Mouse (Mus musculus) forebrain, postnatal 0 days (tissue): ENCODE measurements at regions not wholly inside any gene's neighbourhood (a gene's known extent, or its start where the extent isn't known, plus 50 kb on each side); places are given as distances from the start of the nearest gene placed in this dataset.

Source experiments
- ATAC-seq: fragments of 200-750 bp; cut with Nextera tagmentation; 2 replicates; pipeline ENCODE4 v1.8.0; 2017; ENCODE audit warnings: mild to moderate bottlenecking, moderate library complexity
- DNase-seq: peaks from one replicate; pipeline ENCODE4 v3.0.0-alpha.2; 2015
- H3K27ac ChIP-seq: fragments of 300-500 bp; sonication (generic); 2 replicates; pipeline ENCODE4 v1.5.1; 2014; ENCODE audit warnings: low read depth, mild to moderate bottlenecking, antibody characterized with exemption, low read length, moderate library complexity, mixed read lengths
- H3K27me3 ChIP-seq: fragments of 300-500 bp; sonication (generic); 2 replicates; pipeline ENCODE4 v1.6.1; 2014; ENCODE audit warnings: mild to moderate bottlenecking, low read length, mixed read lengths; ENCODE audit not compliant: insufficient read depth
- H3K36me3 ChIP-seq: fragments of 300-500 bp; sonication (generic); 2 replicates; pipeline ENCODE4 v1.6.1; 2014; ENCODE audit warnings: mild to moderate bottlenecking, moderate library complexity; ENCODE audit not compliant: insufficient read depth
- H3K4me1 ChIP-seq: fragments of 300-500 bp; sonication (generic); 2 replicates; pipeline ENCODE4 v1.6.1; 2014; ENCODE audit warnings: antibody characterized with exemption; ENCODE audit not compliant: insufficient read depth
- H3K4me2 ChIP-seq: fragments of 300-500 bp; sonication (generic); 2 replicates; pipeline ENCODE4 v1.6.1; 2014; ENCODE audit warnings: low read depth, mild to moderate bottlenecking, moderate library complexity
- H3K4me3 ChIP-seq: fragments of 300-500 bp; sonication (generic); 2 replicates; pipeline ENCODE4 v1.5.1; 2014; ENCODE audit warnings: low read depth, low read length, mixed read lengths
- H3K9ac ChIP-seq: fragments of 300-500 bp; sonication (generic); 2 replicates; pipeline ENCODE4 v1.6.1; 2014; ENCODE audit warnings: mild to moderate bottlenecking
- H3K9me3 ChIP-seq: fragments of 300-500 bp; sonication (generic); 2 replicates; pipeline ENCODE4 v1.6.1; 2016; ENCODE audit warnings: low read length
- CTCF ChIP-seq: sonication (generic); IDR thresholded peaks from 2 replicates; pipeline ENCODE4 v1.5.1; 2016; ENCODE audit warnings: antibody characterized with exemption, control low read depth, low read depth
- WGBS: fragments of 180-500 bp; shearing (Covaris S2); extraction: QIAGEN DNeasy Blood & Tissue Kit; methylation state at CpG from one replicate; pipeline ENCODE4 v1.1.7; 2014; 5-methylcytosine and 5-hydroxymethylcytosine counted together

DNA sequence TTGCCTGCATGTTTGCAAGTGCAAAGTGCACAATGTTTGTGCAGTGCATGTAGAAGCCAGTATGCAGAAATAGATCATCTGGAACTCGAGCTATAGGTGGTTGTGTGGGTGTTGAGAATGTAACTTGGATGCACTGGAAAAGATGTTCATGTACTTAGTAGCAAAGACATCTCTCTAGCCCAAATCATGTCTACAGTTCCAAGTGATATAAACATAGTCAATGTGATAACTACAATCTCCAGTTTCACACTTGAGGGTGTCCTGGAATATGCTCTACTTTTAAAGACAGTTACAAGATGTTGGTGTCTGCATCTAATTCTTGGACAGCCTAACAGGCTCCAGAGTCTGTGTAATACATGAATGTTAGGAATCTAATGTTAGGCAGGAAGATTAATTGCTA is 657.4 kb downstream of the Nsun3 start:
- no peaks in the 10 kb centered on the region for H3K4me1 ChIP-seq
- TF ChIP-seq CTCF = no peak
- ATAC-seq = no peak
- WGBS = 49% methylated on average over 1 of the region's 1 CpGs
- H3K27me3 ChIP-seq = no peaks in the 10 kb centered on the region
- H3K9ac ChIP-seq = no peak overlapping the region
- no peaks in the 10 kb centered on the region for H3K9me3 ChIP-seq
- H3K36me3 ChIP-seq = no peaks in the 10 kb centered on the region
- H3K27ac ChIP-seq = no peak overlapping the region
- no peak overlapping the region for H3K4me2 ChIP-seq
- no peak overlapping the region for H3K4me3 ChIP-seq
- DNase-seq = no peak

GRCm38 (mm10) chr16:62128147-62128546 is 658.5 kb downstream of the Nsun3 start:
- Histone ChIP-seq H3K27me3 (no peaks in the 10 kb centered on the region), H3K4me3 (no peak overlapping the region), H3K4me1 (no peaks in the 10 kb centered on the region), H3K9ac (no peak overlapping the region), H3K9me3 (no peaks in the 10 kb centered on the region), H3K4me2 (no peak overlapping the region), H3K27ac (no peak overlapping the region), H3K36me3 (no peaks in the 10 kb centered on the region)
- no peak for ATAC-seq
- no peak for TF ChIP-seq CTCF
- DNase-seq = no peak
- 64% methylated on average over 2 of the region's 2 CpGs for WGBS

DNA sequence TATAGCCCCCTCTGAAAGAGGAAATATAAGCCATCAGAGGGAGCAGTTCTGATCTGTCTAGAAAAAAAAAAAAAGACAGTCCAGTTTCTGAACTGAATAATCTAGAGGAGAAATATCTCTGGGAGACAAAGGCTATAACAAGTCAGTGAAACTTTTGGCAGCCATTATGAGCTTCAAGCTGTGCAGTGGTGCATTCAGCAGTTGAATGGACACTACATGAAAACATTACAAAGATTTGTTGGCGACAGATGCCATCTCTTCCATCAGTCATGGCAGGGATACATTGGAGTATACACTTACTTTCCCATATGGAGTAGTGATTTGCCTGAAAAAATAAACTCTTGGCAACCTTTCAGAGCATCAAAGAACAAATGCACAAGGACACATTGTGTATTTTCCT is 660.8 kb downstream of the Nsun3 start:
- Histone ChIP-seq H3K4me1 (no peaks in the 10 kb centered on the region), H3K27me3 (no peaks in the 10 kb centered on the region), H3K36me3 (no peaks in the 10 kb centered on the region), H3K4me2 (no peak overlapping the region), H3K9ac (no peak overlapping the region), H3K27ac (no peak overlapping the region), H3K9me3 (no peaks in the 10 kb centered on the region), H3K4me3 (no peak overlapping the region)
- 52% methylated on average over 1 of the region's 1 CpGs for WGBS
- ATAC-seq (no peak), DNase-seq (peak; percentile 2)
- no peak for TF ChIP-seq CTCF
